Mouse (Mus musculus) cerebellum, adult 2 months (tissue): ENCODE results near the gene Zfyve27.

Experiments
- CTCF ChIP-seq: fragments of 200-500 bp; IDR thresholded peaks from 2 replicates; pipeline ENCODE4 v1.5.1; 2011; ENCODE audit warnings: low read depth, mild to moderate bottlenecking, control low read depth, low read length, moderate library complexity, borderline replicate concordance; ENCODE audit not compliant: insufficient read depth
- POLR2A ChIP-seq: fragments of 200-500 bp; IDR thresholded peaks from 2 replicates; pipeline ENCODE4 v1.6.1; 2011; ENCODE audit warnings: low read length, control low read depth, borderline replicate concordance; ENCODE audit not compliant: insufficient read depth

DNA sequence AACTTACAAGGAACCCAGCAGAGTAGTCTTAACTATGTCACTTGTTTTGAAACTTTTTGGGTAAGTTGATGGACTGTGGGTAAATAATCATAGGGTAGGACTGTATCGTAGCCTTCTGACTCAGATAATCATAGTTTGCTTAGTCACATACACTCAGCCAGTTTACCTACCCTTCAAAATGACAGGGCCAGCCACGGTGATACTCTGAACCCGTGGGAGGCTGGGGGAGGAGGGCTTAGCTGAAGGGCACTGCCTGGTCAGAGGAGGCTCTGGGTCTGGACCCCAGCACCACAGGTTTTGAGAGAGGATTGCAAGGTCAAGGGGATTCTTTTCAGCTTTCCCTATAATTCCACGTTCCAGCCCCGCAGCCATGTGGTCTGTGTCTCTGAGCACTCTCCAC lies 45.2 kb upstream of the Zfyve27 start:
- TF ChIP-seq CTCF (no peak), POLR2A (no peak)
